In genomic region chr4:55047266-55047665, GRCm38 (mm10) we compare ENCODE assay signal across 20 mouse cellular contexts.
A peak's percentile ranks its signal among the peaks of the same experiment; 100 is the strongest.
DNase-seq lines count a peak whose midpoint lies in the region; ATAC-seq and TF ChIP-seq lines count a peak whose summit lies in the region.
"Had no signal": no experiment of that assay in that cellular context is flagged by ENCODE, and none has a peak within 500 bp of the region (broad histone marks: within the 10 kb centered on the region; RNA-seq: fewer than 3 reads in every experiment).

No protein-coding gene starts in this region.

- peaks cover 5% of the 10 kb centered on the region; the same call in 1 of the 2 replicates for H3K4me1 ChIP-seq in liver, adult 2 months (ENCODE audit: control insufficient read depth, insufficient read depth, low read length)
- H3K4me1 ChIP-seq in liver, embryonic 12.5 days: no peaks in the 10 kb centered on the region
- 0 out of 2 replicates have a peak, but pooled peaks cover 3% of the 10 kb centered on the region for H3K4me1 ChIP-seq in stomach, embryonic 14.5 days (ENCODE audit: control insufficient read depth, insufficient read depth, low read length)
- no peaks in the 10 kb centered on the region for H3K4me1 ChIP-seq in stomach, postnatal 0 days (replicated peaks; ENCODE audit: control insufficient read depth, insufficient read depth)
- H3K4me1 ChIP-seq: embryonic facial prominence, embryonic 15.5 days had no signal

- H3K9me3 ChIP-seq in liver, embryonic 12.5 days (replicated peaks): no peaks in the 10 kb centered on the region
- no peaks in the 10 kb centered on the region for H3K9me3 ChIP-seq in stomach, embryonic 14.5 days (ENCODE audit: control insufficient read depth, low read depth, low read length)
- no peaks in the 10 kb centered on the region for H3K9me3 ChIP-seq in stomach, postnatal 0 days (ENCODE audit: control insufficient read depth, low read length)
- H3K9me3 ChIP-seq: embryonic facial prominence, embryonic 15.5 days; forebrain, embryonic 10.5 days; heart, embryonic 12.5 days; hindbrain, embryonic 15.5 days had no signal

- no peak overlapping the region for H3K4me2 ChIP-seq in liver, embryonic 12.5 days
- no peak overlapping the region for H3K4me2 ChIP-seq in stomach, embryonic 14.5 days (replicated peaks; ENCODE audit: low read depth, low read length)
- no peak overlapping the region for H3K4me2 ChIP-seq in stomach, postnatal 0 days (replicated peaks; ENCODE audit: low read depth)
- H3K4me2 ChIP-seq: embryonic facial prominence, embryonic 15.5 days; heart, embryonic 12.5 days; hindbrain, embryonic 15.5 days had no signal

- no peak for ATAC-seq in liver, embryonic 12.5 days
- ATAC-seq in stomach, embryonic 14.5 days (ENCODE audit: insufficient number of reproducible peaks, insufficient read depth, low FRiP score, low read depth): no peak
- no peak for ATAC-seq in stomach, postnatal 0 days (ENCODE audit: low FRiP score, low TSS enrichment)
- ATAC-seq: forebrain, embryonic 14.5 days had no signal

- TF ChIP-seq EP300 in stomach, postnatal 0 days (optimal IDR thresholded peaks at IDR 0.05): no peak

- H3K36me3 ChIP-seq in liver, adult 2 months (ENCODE audit: control insufficient read depth, insufficient read depth, low read length): no peaks in the 10 kb centered on the region
- H3K36me3 ChIP-seq in liver, embryonic 12.5 days: no peaks in the 10 kb centered on the region
- peaks cover 29% of the 10 kb centered on the region for H3K36me3 ChIP-seq in stomach, embryonic 14.5 days (ENCODE audit: control insufficient read depth, insufficient read depth, low read length)
- no peaks in the 10 kb centered on the region for H3K36me3 ChIP-seq in stomach, postnatal 0 days (ENCODE audit: control insufficient read depth, insufficient read depth, low read length)

- no peaks in the 10 kb centered on the region for H3K79me2 ChIP-seq in liver, adult 2 months (ENCODE audit: control insufficient read depth, insufficient read depth, low read length)

- DNase-seq in liver, adult 2 months (ENCODE audit: extremely low read depth, low read depth, low spot score): peak; percentile 7
- DNase-seq in stomach, postnatal 0 days (ENCODE audit: low spot score): no peak
- DNase-seq in brain, adult 2 months (ENCODE audit: low read depth, low spot score): peak; percentile 31
- no peak for DNase-seq in left cerebral cortex, postnatal 36 days (ENCODE audit: low spot score in 2 of 2)
- DNase-seq in frontal cortex, postnatal 36 days (ENCODE audit: low spot score in 2 of 2): no peak
- DNase-seq: adrenal gland, adult 8-10 months; adrenal gland, postnatal 36 days; cerebellum, adult 11 months; cerebellum, adult 8-10 months; cerebellum, postnatal 14 days; embryo, embryonic 11 days; gastrocnemius, postnatal 10 days had no signal

- H3K27ac ChIP-seq in liver, adult 2 months (replicated peaks; ENCODE audit: insufficient read depth, low read depth, low read length): no peak overlapping the region
- H3K27ac ChIP-seq in liver, embryonic 12.5 days: no peak overlapping the region
- 0 out of 2 replicates have a peak overlapping the region, but pooled peaks have one; percentile 2 for H3K27ac ChIP-seq in stomach, embryonic 14.5 days (ENCODE audit: low read length)
- no peak overlapping the region for H3K27ac ChIP-seq in stomach, postnatal 0 days (replicated peaks)
- H3K27ac ChIP-seq: embryonic facial prominence, embryonic 15.5 days; forebrain, embryonic 10.5 days; hindbrain, embryonic 15.5 days had no signal

- 30% methylated on average over 7 of the region's 7 CpGs for WGBS in liver, adult 2 months
- 73% methylated on average over 7 of the region's 7 CpGs for WGBS in liver, embryonic 12.5 days (ENCODE audit: insufficient replicate concordance)
- WGBS in stomach, embryonic 14.5 days: 62% methylated on average over 7 of the region's 7 CpGs
- 39% methylated on average over 7 of the region's 7 CpGs for WGBS in stomach, postnatal 0 days

- H3K9ac ChIP-seq in liver, adult 2 months (ENCODE audit: low read depth, low read length): no peak overlapping the region
- no peak overlapping the region for H3K9ac ChIP-seq in liver, embryonic 12.5 days
- no peak overlapping the region for H3K9ac ChIP-seq in stomach, embryonic 14.5 days (replicated peaks; ENCODE audit: low read depth, low read length)
- no peak overlapping the region for H3K9ac ChIP-seq in stomach, postnatal 0 days (ENCODE audit: low read length)
- H3K9ac ChIP-seq: embryonic facial prominence, embryonic 15.5 days; heart, embryonic 12.5 days; hindbrain, embryonic 15.5 days had no signal

- intact Hi-C loops in left cerebral cortex, postnatal 36 days (cut with DNase I): no loop called here

- H3K27me3 ChIP-seq in liver, adult 2 months (ENCODE audit: control insufficient read depth, insufficient read depth, low read length): no peaks in the 10 kb centered on the region
- H3K27me3 ChIP-seq in liver, embryonic 12.5 days (replicated peaks): no peaks in the 10 kb centered on the region
- H3K27me3 ChIP-seq in stomach, embryonic 14.5 days (ENCODE audit: control insufficient read depth, insufficient read depth, low read length): no peaks in the 10 kb centered on the region
- H3K27me3 ChIP-seq in stomach, postnatal 0 days (ENCODE audit: control insufficient read depth, insufficient read depth, low read length): no peaks in the 10 kb centered on the region
- H3K27me3 ChIP-seq: embryonic facial prominence, embryonic 15.5 days; heart, embryonic 12.5 days; hindbrain, embryonic 15.5 days had no signal

- TF ChIP-seq CTCF in liver, adult 2 months (IDR thresholded peaks at IDR 0.05; ENCODE audit: low read depth, low read length): no peak
- no peak for TF ChIP-seq CTCF in stomach, postnatal 0 days (IDR thresholded peaks at IDR 0.05; ENCODE audit: low read depth)

- TF ChIP-seq POLR2A in liver, adult 2 months (IDR thresholded peaks at IDR 0.05; ENCODE audit: extremely low read depth, insufficient read depth, low read length): no peak

- H3K4me3 ChIP-seq in liver, adult 2 months (ENCODE audit: insufficient read depth, low read depth, low read length): no peak overlapping the region
- H3K4me3 ChIP-seq in liver, embryonic 12.5 days: no peak overlapping the region
- H3K4me3 ChIP-seq in stomach, embryonic 14.5 days (ENCODE audit: low read depth, low read length): no peak overlapping the region
- H3K4me3 ChIP-seq in stomach, postnatal 0 days (ENCODE audit: low read depth, low read length): no peak overlapping the region
- H3K4me3 ChIP-seq: embryonic facial prominence, embryonic 15.5 days; erythroblast, embryonic 14.5 days; forebrain, embryonic 10.5 days; heart, embryonic 12.5 days; hindbrain, embryonic 15.5 days had no signal

Comparison
In these comparisons a context has a peak if more than half of its experiments do, and no peak if none do; other contexts are left out.
1. DNase-seq: peak in liver, adult 2 months (single experiment) and brain, adult 2 months (single experiment); none in stomach, postnatal 0 days (single experiment), left cerebral cortex, postnatal 36 days (0 of 2) and frontal cortex, postnatal 36 days (0 of 2).